Comparison of ENCODE assay signal across 21 mouse cellular contexts in the genomic region with DNA sequence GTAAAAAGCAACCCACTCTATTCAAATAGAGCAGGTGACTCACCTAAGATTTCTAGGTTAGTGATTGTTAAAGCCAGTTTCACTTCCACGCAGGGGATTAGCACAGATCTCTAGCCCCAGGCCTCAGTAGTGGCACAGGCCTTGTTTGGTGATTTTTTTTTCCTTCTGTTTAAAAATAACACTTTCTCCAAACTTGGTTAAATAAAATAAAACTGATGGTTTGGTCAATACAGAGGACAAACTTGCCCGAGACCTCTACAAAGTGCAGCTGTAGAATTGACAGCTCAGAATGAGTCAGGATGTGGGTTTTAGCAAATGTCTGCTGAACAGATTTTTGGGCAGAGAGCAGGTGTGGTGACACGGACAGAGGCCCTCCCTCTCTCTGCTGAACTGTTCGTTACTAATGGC.
DNase-seq lines count a peak whose midpoint lies in the region; TF ChIP-seq lines count a peak whose summit lies in the region.
"Had no signal": no experiment of that assay in that cellular context is flagged by ENCODE, and none has a peak within 500 bp of the region (broad histone marks: within the 10 kb centered on the region; RNA-seq: fewer than 3 reads in every experiment).

No protein-coding gene starts in this region.

- H3K4me3 ChIP-seq in spleen, adult 2 months (ENCODE audit: extremely low read depth, insufficient read depth, insufficient read length) = no peak overlapping the region
- H3K4me3 ChIP-seq in macrophage (ENCODE audit: inconsistent target) = no peak overlapping the region
- H3K4me3 ChIP-seq: heart, adult 2 months; hindbrain, embryonic 12.5 days; limb, embryonic 12.5 days; midbrain, embryonic 12.5 days; neural tube, embryonic 12.5 days had no signal

- no peak for TF ChIP-seq CTCF in spleen, adult 2 months (IDR thresholded peaks at IDR 0.05; ENCODE audit: extremely low read depth, insufficient read depth, insufficient read length, insufficient replicate concordance)

- 29% methylated on average over 4 of the region's 4 CpGs for WGBS in spleen, adult 2 months
- 74% methylated on average over 4 of the region's 4 CpGs for WGBS in macrophage (ENCODE audit: missing documents)

- DNase-seq in spleen, adult 2 months (ENCODE audit: low read depth in 1 of 2, low spot score in 2 of 2) = no peak
- no peak for DNase-seq in spleen, postnatal 4 days (ENCODE audit: low spot score in 2 of 2)
- DNase-seq in A20 (ENCODE audit: low read depth, low spot score) = peak; percentile 88
- peak; percentile 59 for DNase-seq in NIH3T3 (ENCODE audit: low read depth)
- no peak for DNase-seq in adrenal gland, adult 8-10 months
- DNase-seq in gastrocnemius, adult 18-20 months (ENCODE audit: low spot score) = no peak
- no peak for DNase-seq in kidney, postnatal 25 days
- DNase-seq: adrenal gland, postnatal 10 days; cerebellum, adult 18-20 months; gastrocnemius, postnatal 25 days; heart, adult 2 months; kidney, adult 2 months; kidney, postnatal 4 days; liver, postnatal 0 days; lung, postnatal 10 days; right cerebral cortex, postnatal 14 days had no signal

- peaks cover 9% of the 10 kb centered on the region; the same call in 1 of the 2 replicates for H3K4me1 ChIP-seq in spleen, adult 2 months (ENCODE audit: control insufficient read depth, insufficient read depth, insufficient read length)

- H3K27me3 ChIP-seq in spleen, adult 2 months (ENCODE audit: control insufficient read depth, insufficient read depth, low read length) = no peaks in the 10 kb centered on the region
- H3K27me3 ChIP-seq: hindbrain, embryonic 12.5 days; limb, embryonic 12.5 days; midbrain, embryonic 12.5 days; neural tube, embryonic 12.5 days had no signal

- peak overlapping the region; percentile 18; the same call in 1 of the 2 replicates for H3K27ac ChIP-seq in spleen, adult 2 months (ENCODE audit: insufficient read depth, low read length)
- peak overlapping the region; percentile 60; the same call in 1 of the 2 replicates for H3K27ac ChIP-seq in macrophage
- H3K27ac ChIP-seq: heart, adult 2 months; hindbrain, embryonic 12.5 days; limb, embryonic 12.5 days; midbrain, embryonic 12.5 days; neural tube, embryonic 12.5 days had no signal

- no peak for TF ChIP-seq POLR2A in spleen, adult 2 months (IDR thresholded peaks at IDR 0.05; ENCODE audit: low read depth, low read length)

- H3K79me2 ChIP-seq in macrophage (ENCODE audit: inconsistent target) = no peaks in the 10 kb centered on the region

- H3K36me3 ChIP-seq in spleen, adult 2 months (ENCODE audit: control insufficient read depth, insufficient read depth, low read length) = no peaks in the 10 kb centered on the region
- H3K36me3 ChIP-seq in macrophage (ENCODE audit: inconsistent target) = no peaks in the 10 kb centered on the region
- H3K36me3 ChIP-seq: hindbrain, embryonic 12.5 days; limb, embryonic 12.5 days; midbrain, embryonic 12.5 days; neural tube, embryonic 12.5 days had no signal

Comparison
In these comparisons a context has a peak if more than half of its experiments do, and no peak if none do; other contexts are left out.
1. DNase-seq: peak in A20 (single experiment) and NIH3T3 (single experiment); none in spleen, adult 2 months (0 of 2), spleen, postnatal 4 days (0 of 2), adrenal gland, adult 8-10 months (single experiment), gastrocnemius, adult 18-20 months (single experiment) and kidney, postnatal 25 days (0 of 2).